Mouse (Mus musculus) thymus, adult 2 months (tissue): ENCODE measurements around the gene Dpp6. TPM values are rescaled to one million over a fixed set of nuclear protein-coding genes. Genes with fewer than 3 reads are reported as not detected.

Source experiments
- DNase-seq: peaks from one replicate; pipeline ENCODE4 v3.0.0; 2021
- H3K27ac ChIP-seq: fragments of 200-500 bp; 2 replicates; pipeline ENCODE4 v1.5.1; 2012; ENCODE audit warnings: low read length, control low read depth; ENCODE audit not compliant: control insufficient read depth, insufficient read depth
- H3K27me3 ChIP-seq: fragments of 200-500 bp; 2 replicates; pipeline ENCODE4 v1.6.1; 2012; ENCODE audit warnings: mild to moderate bottlenecking, low read length, moderate library complexity, mixed read lengths; ENCODE audit not compliant: control insufficient read depth, insufficient read depth
- H3K36me3 ChIP-seq: fragments of 200-500 bp; 2 replicates; pipeline ENCODE4 v1.6.1; 2012; ENCODE audit warnings: mild to moderate bottlenecking, low read length, moderate library complexity; ENCODE audit not compliant: control insufficient read depth, insufficient read depth
- H3K4me1 ChIP-seq: fragments of 200-500 bp; replicated peaks from 2 replicates; pipeline ENCODE4 v1.6.1; 2012; ENCODE audit warnings: low read length; ENCODE audit not compliant: control insufficient read depth, insufficient read depth
- H3K4me3 ChIP-seq: fragments of 200-500 bp; 2 replicates; pipeline ENCODE4 v1.5.1; 2012; ENCODE audit warnings: mild to moderate bottlenecking, low read length, control low read depth, moderate library complexity; ENCODE audit not compliant: control insufficient read depth, insufficient read depth
- CTCF ChIP-seq: fragments of 200-500 bp; IDR thresholded peaks from 2 replicates; pipeline ENCODE4 v1.5.1; 2012; ENCODE audit warnings: mild to moderate bottlenecking, control low read depth, low read length, moderate library complexity, borderline replicate concordance; ENCODE audit not compliant: control insufficient read depth, poor library complexity, insufficient read depth; ENCODE audit errors: extremely low read depth
- POLR2A ChIP-seq: fragments of 200-500 bp; IDR thresholded peaks from 2 replicates; pipeline ENCODE4 v1.6.1; 2012; ENCODE audit warnings: mild to moderate bottlenecking, low read length, control low read depth, moderate library complexity; ENCODE audit not compliant: control insufficient read depth, poor library complexity, insufficient read depth; ENCODE audit errors: extremely low read depth
- WGBS: fragments of 180-500 bp; shearing (Covaris S2); methylation state at CpG from one replicate; pipeline ENCODE4 v1.1.7; 2018; 5-methylcytosine and 5-hydroxymethylcytosine counted together
- polyA plus RNA-seq: library from polyadenylated mRNA; depleted of rRNA; stranded (reverse); fragments of >200 nt; gene quantifications from 2 replicates; pipeline ENCODE4 v1.2.3, GENCODE M21; 2012

Dpp6 gene
- polyA plus RNA-seq, 1 experiment: 4.8 TPM

GRCm38 (mm10) chr5:27274781-27275395 lies 457.9 kb downstream of the Dpp6 start:
- Histone ChIP-seq H3K4me3 (no peak overlapping the region), H3K4me1 (no peaks in the 10 kb centered on the region), H3K27ac (no peak overlapping the region), H3K36me3 (no peaks in the 10 kb centered on the region), H3K27me3 (no peaks in the 10 kb centered on the region)
- TF ChIP-seq CTCF (no peak), POLR2A (no peak)
- DNase-seq: no peak
- WGBS: 28% methylated on average over 8 of the region's 8 CpGs

- Histone ChIP-seq H3K27ac (no peak overlapping the region), H3K36me3 (no peaks in the 10 kb centered on the region), H3K27me3 (no peaks in the 10 kb centered on the region), H3K4me3 (no peak overlapping the region), H3K4me1 (no peaks in the 10 kb centered on the region)
- no peak for TF ChIP-seq POLR2A
- TF ChIP-seq CTCF: no peak
- DNase-seq: no peak
- 92% methylated on average over 1 of the region's 1 CpGs for WGBS
Observed at GRCm38 (mm10) chr5:27275871-27276270, 458.9 kb downstream of the Dpp6 start.

- DNase-seq: no peak
- no peaks in the 10 kb centered on the region for H3K4me1 ChIP-seq
- no peak overlapping the region for H3K27ac ChIP-seq
- H3K36me3 ChIP-seq: no peaks in the 10 kb centered on the region
- no peak for TF ChIP-seq POLR2A
- TF ChIP-seq CTCF: no peak
- no peak overlapping the region for H3K4me3 ChIP-seq
- no peaks in the 10 kb centered on the region for H3K27me3 ChIP-seq
- 89% methylated on average over 10 of the region's 10 CpGs for WGBS
Observed at GRCm38 (mm10) chr5:27278120-27278645, 461.2 kb downstream of the Dpp6 start.

GRCm38 (mm10) chr5:27286876-27287275 lies 469.9 kb downstream of the Dpp6 start:
- Histone ChIP-seq H3K36me3 (no peaks in the 10 kb centered on the region), H3K27me3 (no peaks in the 10 kb centered on the region), H3K27ac (no peak overlapping the region), H3K4me3 (no peak overlapping the region), H3K4me1 (no peaks in the 10 kb centered on the region)
- TF ChIP-seq CTCF: no peak
- TF ChIP-seq POLR2A: no peak
- DNase-seq: no peak
- 12% methylated on average over 4 of the region's 4 CpGs for WGBS

GRCm38 (mm10) chr5:27291378-27291777 lies 474.4 kb downstream of the Dpp6 start:
- H3K36me3 ChIP-seq: no peaks in the 10 kb centered on the region
- no peaks in the 10 kb centered on the region for H3K27me3 ChIP-seq
- DNase-seq: no peak
- WGBS: 73% methylated on average over 8 of the region's 8 CpGs
- H3K4me3 ChIP-seq: no peak overlapping the region
- no peaks in the 10 kb centered on the region for H3K4me1 ChIP-seq
- no peak overlapping the region for H3K27ac ChIP-seq
- TF ChIP-seq CTCF: no peak
- TF ChIP-seq POLR2A: no peak

GRCm38 (mm10) chr5:27292236-27292635 lies 475.2 kb downstream of the Dpp6 start:
- 95% methylated on average over 7 of the region's 7 CpGs for WGBS
- Histone ChIP-seq H3K36me3 (no peaks in the 10 kb centered on the region), H3K4me3 (no peak overlapping the region), H3K4me1 (no peaks in the 10 kb centered on the region), H3K27ac (no peak overlapping the region), H3K27me3 (no peaks in the 10 kb centered on the region)
- DNase-seq: no peak
- TF ChIP-seq CTCF: no peak
- no peak for TF ChIP-seq POLR2A
